Mouse (Mus musculus): ENCODE measurements around the gene Msi2. TPM values are rescaled to one million over a fixed set of nuclear protein-coding genes. Genes with fewer than 3 reads are reported as not detected.

Gene Msi2
- polyA plus RNA-seq, 1 experiment from 2014 or later, result 2.9 TPM

DNA sequence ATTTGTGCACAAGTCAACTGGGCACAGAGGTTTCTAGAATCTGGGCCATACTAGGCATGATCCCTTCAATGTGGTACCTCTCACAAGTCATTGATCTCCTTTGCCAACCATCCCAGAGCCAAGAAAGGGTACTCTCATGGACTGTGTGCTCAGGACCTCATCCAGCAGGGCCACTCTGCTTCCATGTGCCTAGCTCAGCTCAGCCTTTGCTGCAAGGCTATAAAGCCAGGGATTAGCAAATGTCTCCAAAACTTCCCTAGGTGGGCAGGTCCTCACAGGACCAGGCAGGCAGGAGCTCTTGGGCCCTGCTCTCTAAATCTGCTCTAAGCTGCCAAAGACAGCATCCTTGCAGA is 193.9 kb downstream of the Msi2 start:
- H3K4me3 ChIP-seq (ENCODE audit: low read depth, low read length), result no peak overlapping the region
- ATAC-seq (ENCODE audit: low read depth), result no peak
- no peaks in the 10 kb centered on the region for H3K36me3 ChIP-seq (ENCODE audit: control insufficient read depth, insufficient read depth)
- H3K27me3 ChIP-seq (ENCODE audit: control insufficient read depth, insufficient read depth, low read depth, low read length), result no peaks in the 10 kb centered on the region
- no peak overlapping the region for H3K27ac ChIP-seq (ENCODE audit: low read length)
- H3K4me1 ChIP-seq (ENCODE audit: control insufficient read depth, low read depth, low read length), result peaks cover 10% of the 10 kb centered on the region
- no peak overlapping the region for H3K9ac ChIP-seq (ENCODE audit: low read depth, low read length)
- H3K9me3 ChIP-seq (replicated peaks; ENCODE audit: control insufficient read depth, low read length), result no peaks in the 10 kb centered on the region
- no peak overlapping the region for H3K4me2 ChIP-seq (ENCODE audit: low read depth, low read length)

DNA sequence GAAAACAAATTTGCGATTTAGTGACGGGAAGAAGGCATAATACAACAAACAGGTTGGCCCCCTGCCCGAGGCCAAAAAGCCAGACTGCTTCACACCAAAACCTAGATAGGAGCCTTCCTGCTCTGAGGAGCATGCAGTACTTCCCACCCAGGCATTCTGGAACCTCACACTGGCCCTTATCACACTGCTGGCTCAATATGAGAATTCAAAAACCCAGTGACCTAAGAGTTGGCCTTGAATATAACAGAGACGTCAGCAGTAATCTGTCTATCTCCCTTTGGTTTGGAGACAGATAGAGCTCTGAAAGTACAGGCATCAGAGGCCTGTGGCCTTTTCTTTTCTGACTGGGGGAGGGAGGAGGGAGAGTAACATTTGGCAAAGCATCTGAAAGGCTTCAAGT is 194.4 kb downstream of the Msi2 start:
- Histone ChIP-seq H3K9me3 (replicated peaks; ENCODE audit: control insufficient read depth, low read length) (no peaks in the 10 kb centered on the region), H3K4me1 (ENCODE audit: control insufficient read depth, low read depth, low read length) (peaks cover 10% of the 10 kb centered on the region), H3K27me3 (ENCODE audit: control insufficient read depth, insufficient read depth, low read depth, low read length) (no peaks in the 10 kb centered on the region), H3K4me3 (ENCODE audit: low read depth, low read length) (no peak overlapping the region), H3K36me3 (ENCODE audit: control insufficient read depth, insufficient read depth) (no peaks in the 10 kb centered on the region), H3K27ac (ENCODE audit: low read length) (no peak overlapping the region), H3K4me2 (ENCODE audit: low read depth, low read length) (no peak overlapping the region), H3K9ac (ENCODE audit: low read depth, low read length) (no peak overlapping the region)
- 40% methylated on average over 4 of the region's 4 CpGs for WGBS (ENCODE audit: insufficient replicate concordance)
- 0 out of 2 replicates have a peak, but pooled peaks have one; percentile 9 for ATAC-seq (ENCODE audit: low read depth)

DNA sequence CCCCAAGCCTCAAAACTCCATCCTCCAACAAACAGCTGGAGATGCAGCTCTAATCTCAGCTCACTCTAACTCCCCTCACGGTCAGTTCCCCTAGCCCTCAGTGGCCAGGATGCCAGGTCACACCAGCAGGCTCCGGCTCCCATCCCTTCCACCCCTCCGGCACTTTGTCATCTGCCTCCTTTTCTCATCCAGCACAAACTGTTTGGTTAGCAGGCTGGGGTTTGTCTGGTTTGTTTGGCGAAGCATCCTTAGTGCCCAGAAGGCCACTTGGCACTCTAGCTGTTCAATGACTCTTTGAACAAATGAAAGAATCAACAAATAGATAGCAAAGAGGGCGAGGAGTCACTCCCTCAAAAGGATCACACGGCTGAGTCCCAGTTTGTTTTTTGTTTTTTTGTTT is 194.8 kb downstream of the Msi2 start:
- ATAC-seq (ENCODE audit: low read depth), result no peak
- Histone ChIP-seq H3K27ac (ENCODE audit: low read length) (no peak overlapping the region), H3K36me3 (ENCODE audit: control insufficient read depth, insufficient read depth) (no peaks in the 10 kb centered on the region), H3K27me3 (ENCODE audit: control insufficient read depth, insufficient read depth, low read depth, low read length) (no peaks in the 10 kb centered on the region), H3K4me1 (ENCODE audit: control insufficient read depth, low read depth, low read length) (peaks cover 10% of the 10 kb centered on the region), H3K9me3 (replicated peaks; ENCODE audit: control insufficient read depth, low read length) (no peaks in the 10 kb centered on the region), H3K4me3 (ENCODE audit: low read depth, low read length) (no peak overlapping the region), H3K4me2 (ENCODE audit: low read depth, low read length) (no peak overlapping the region), H3K9ac (ENCODE audit: low read depth, low read length) (no peak overlapping the region)
- WGBS (ENCODE audit: insufficient replicate concordance), result 65% methylated on average over 6 of the region's 6 CpGs

DNA sequence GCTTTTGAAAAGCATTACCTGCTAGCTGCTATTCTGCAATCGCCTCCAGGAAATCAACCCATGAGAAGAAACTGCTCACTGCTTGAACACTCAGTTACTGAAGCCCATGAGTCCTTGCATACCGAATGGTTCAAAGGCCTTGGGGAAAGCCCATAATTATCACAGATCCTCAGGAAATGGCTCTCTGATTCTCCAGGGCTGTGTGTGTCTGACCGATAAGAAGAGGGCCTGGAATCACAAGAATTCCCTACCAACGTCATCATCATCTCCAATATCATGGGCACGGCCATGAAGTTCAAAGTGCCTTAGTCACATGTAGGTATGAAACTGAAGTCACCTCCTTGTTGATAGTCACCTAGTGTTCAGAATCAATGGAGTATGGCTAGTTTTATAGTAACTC is 196.2 kb downstream of the Msi2 start:
- ATAC-seq (ENCODE audit: low read depth), result no peak
- WGBS (ENCODE audit: insufficient replicate concordance), result 63% methylated on average over 5 of the region's 5 CpGs
- H3K27me3 ChIP-seq (ENCODE audit: control insufficient read depth, insufficient read depth, low read depth, low read length), result no peaks in the 10 kb centered on the region
- H3K36me3 ChIP-seq (ENCODE audit: control insufficient read depth, insufficient read depth), result no peaks in the 10 kb centered on the region
- no peak overlapping the region for H3K9ac ChIP-seq (ENCODE audit: low read depth, low read length)
- H3K9me3 ChIP-seq (replicated peaks; ENCODE audit: control insufficient read depth, low read length), result no peaks in the 10 kb centered on the region
- peaks cover 4% of the 10 kb centered on the region; the same call in 1 of the 2 replicates for H3K4me1 ChIP-seq (ENCODE audit: control insufficient read depth, low read depth, low read length)
- no peak overlapping the region for H3K4me3 ChIP-seq (ENCODE audit: low read depth, low read length)
- H3K27ac ChIP-seq (ENCODE audit: low read length), result no peak overlapping the region
- H3K4me2 ChIP-seq (ENCODE audit: low read depth, low read length), result no peak overlapping the region

DNA sequence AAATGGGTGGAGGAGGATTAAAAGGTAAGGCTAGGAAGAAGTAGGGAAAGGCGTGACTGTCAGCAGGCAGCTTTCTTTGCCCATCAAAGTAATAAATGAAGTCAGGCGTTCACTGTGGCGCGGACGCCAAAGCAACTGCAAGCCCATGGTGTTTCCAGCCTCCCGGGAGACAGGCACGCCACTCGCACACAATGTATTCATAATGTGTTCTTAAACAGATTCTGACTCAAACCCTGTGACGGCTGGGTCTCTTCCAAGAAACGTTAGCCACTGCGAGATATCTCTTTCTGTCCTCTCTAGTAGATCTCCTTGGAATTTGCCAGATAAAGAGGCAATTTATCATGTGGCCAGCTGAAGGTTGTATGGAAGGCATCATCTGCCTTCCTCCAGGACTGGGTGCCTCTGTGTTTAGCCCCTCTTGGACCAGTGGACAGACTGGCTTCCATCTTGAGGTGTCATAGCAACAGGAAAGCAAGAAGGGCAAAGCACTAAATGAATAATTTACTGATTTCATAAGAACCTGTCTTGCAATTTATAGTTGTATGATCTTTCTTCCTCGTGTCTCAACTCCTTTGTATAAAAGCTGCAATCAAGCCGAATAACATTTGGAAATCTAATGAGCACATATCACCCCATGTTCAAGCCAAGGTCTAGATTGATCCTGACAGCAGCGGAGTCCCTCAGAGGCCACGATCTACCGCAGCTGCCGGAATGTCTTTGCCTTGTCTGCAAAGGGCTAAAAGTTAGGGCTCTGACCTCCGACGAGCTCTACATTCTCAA is 197.2 kb downstream of the Msi2 start:
- H3K27me3 ChIP-seq (ENCODE audit: control insufficient read depth, insufficient read depth, low read depth, low read length), result no peaks in the 10 kb centered on the region
- WGBS (ENCODE audit: insufficient replicate concordance), result 71% methylated on average over 19 of the region's 19 CpGs
- no peaks in the 10 kb centered on the region for H3K9me3 ChIP-seq (replicated peaks; ENCODE audit: control insufficient read depth, low read length)
- no peaks in the 10 kb centered on the region for H3K36me3 ChIP-seq (ENCODE audit: control insufficient read depth, insufficient read depth)
- no peak overlapping the region for H3K4me2 ChIP-seq (ENCODE audit: low read depth, low read length)
- no peak for ATAC-seq (ENCODE audit: low read depth)
- H3K4me1 ChIP-seq (ENCODE audit: control insufficient read depth, low read depth, low read length), result peaks cover 4% of the 10 kb centered on the region; the same call in 1 of the 2 replicates
- H3K4me3 ChIP-seq (ENCODE audit: low read depth, low read length), result no peak overlapping the region
- no peak overlapping the region for H3K9ac ChIP-seq (ENCODE audit: low read depth, low read length)
- no peak overlapping the region for H3K27ac ChIP-seq (ENCODE audit: low read length)

DNA sequence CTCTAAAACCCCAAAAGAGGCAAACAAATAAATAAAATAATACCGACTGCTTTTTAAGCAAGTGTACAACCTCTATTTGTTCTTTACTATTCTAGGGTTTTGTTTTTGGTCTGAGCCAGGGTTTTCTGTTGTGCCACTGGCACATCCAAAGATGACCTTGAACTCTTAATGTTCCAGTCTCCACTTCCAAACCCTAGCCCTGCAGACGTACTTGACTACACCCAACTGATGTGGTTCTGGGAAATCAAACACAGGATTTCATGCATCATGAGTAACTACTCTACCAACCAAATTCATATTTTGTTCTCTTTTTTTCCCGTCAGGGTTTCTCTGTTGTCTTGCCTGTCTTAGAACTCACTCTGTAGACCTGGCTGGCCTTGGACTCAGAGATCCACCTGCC is 200.0 kb downstream of the Msi2 start:
- Histone ChIP-seq H3K9ac (ENCODE audit: low read depth, low read length) (no peak overlapping the region), H3K36me3 (ENCODE audit: control insufficient read depth, insufficient read depth) (no peaks in the 10 kb centered on the region), H3K27ac (ENCODE audit: low read length) (no peak overlapping the region), H3K4me1 (ENCODE audit: control insufficient read depth, low read depth, low read length) (no peaks in the 10 kb centered on the region), H3K9me3 (replicated peaks; ENCODE audit: control insufficient read depth, low read length) (no peaks in the 10 kb centered on the region), H3K4me2 (ENCODE audit: low read depth, low read length) (no peak overlapping the region), H3K27me3 (ENCODE audit: control insufficient read depth, insufficient read depth, low read depth, low read length) (no peaks in the 10 kb centered on the region), H3K4me3 (ENCODE audit: low read depth, low read length) (no peak overlapping the region)
- no peak for ATAC-seq (ENCODE audit: low read depth)
- WGBS (ENCODE audit: insufficient replicate concordance), result 63% methylated on average over 3 of the region's 3 CpGs

DNA sequence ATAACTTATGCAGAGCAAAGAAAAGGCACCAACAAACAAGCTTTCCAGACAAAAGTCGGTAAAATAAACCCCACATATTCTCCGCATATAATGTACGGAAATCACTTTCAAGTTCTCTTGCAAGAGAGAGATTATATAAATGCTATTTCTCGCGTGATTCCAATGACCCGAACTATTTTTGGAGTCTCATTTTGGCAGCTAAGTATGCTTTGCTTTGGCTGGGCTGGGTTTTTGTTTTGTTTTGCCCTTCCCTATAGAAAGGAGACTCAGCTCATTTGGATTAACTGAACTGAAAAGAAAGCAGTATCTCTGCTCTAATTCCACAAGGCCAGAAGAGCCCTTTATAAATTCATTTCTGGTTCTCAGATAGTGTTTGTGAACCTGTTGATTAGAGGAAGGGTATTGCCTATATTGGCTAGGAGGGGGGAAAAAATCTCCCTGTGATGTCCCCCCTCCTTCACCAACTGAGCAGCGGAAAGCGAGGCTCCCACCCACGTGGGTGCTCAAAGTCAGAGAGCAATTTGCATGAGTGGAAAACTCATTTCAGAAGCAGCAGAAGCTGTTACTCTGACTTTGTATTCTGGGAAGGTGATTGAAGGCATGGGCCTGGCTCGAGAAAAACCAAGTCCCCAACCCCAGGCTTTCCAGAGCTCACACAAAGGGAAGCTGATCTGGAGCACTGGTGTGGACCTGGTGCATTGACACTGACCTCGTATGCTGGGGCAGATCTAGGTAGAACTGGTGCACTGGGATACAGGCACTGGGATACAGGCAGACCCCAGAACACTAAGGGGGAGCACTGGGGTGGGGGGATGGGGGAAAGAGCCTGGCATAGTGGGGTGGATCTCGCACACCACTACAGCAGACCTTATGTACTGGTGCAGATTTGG is 201.5 kb downstream of the Msi2 start:
- no peaks in the 10 kb centered on the region for H3K4me1 ChIP-seq (ENCODE audit: control insufficient read depth, low read depth, low read length)
- WGBS (ENCODE audit: insufficient replicate concordance), result 79% methylated on average over 12 of the region's 12 CpGs
- no peaks in the 10 kb centered on the region for H3K27me3 ChIP-seq (ENCODE audit: control insufficient read depth, insufficient read depth, low read depth, low read length)

DNA sequence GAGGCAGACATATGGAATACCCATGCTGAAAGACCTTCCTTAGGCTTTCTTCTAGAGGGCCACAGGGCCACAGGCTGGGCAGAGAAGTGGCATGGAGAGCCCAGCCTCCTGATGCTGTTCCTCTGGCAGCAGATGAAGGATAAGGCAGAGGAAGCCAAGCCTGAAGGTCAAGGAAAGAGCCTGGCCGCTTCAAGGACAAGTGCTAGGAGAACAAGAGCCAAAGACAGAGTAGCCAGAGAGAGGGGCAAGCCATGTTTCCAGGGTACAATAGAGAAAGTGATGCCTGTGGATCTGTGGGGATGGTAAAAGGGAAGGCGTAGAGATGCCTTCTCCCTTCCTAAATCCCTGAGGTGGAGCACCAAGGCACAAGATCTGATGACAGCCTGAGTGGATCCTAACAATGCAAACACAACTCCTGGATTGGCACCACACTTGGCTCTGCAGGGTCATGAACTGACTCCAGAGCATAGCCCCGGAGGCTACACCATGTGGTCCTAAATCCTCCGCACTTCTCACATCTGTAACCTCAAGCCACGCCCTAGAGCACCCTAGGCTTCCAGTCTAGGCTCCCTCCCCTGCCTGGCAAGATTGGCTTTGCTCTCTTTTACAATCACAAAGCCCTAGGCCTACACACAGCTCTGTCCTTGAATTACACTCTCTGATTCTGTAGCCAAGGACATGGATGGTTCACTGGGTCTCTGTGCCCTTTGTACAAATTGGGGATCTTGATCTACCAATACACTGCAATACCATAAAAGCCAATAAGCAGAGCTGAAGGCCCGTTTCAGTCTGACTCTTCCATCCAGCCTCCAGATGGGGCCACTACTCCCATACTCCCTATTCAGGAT is 202.4 kb downstream of the Msi2 start:
- H3K27ac ChIP-seq (ENCODE audit: low read length), result no peak overlapping the region
- H3K4me1 ChIP-seq (ENCODE audit: control insufficient read depth, low read depth, low read length), result no peaks in the 10 kb centered on the region
- no peaks in the 10 kb centered on the region for H3K36me3 ChIP-seq (ENCODE audit: control insufficient read depth, insufficient read depth)
- ATAC-seq (ENCODE audit: low read depth), result no peak
- no peak overlapping the region for H3K4me2 ChIP-seq (ENCODE audit: low read depth, low read length)
- H3K9me3 ChIP-seq (replicated peaks; ENCODE audit: control insufficient read depth, low read length), result no peaks in the 10 kb centered on the region
- no peaks in the 10 kb centered on the region for H3K27me3 ChIP-seq (ENCODE audit: control insufficient read depth, insufficient read depth, low read depth, low read length)
- 64% methylated on average over 6 of the region's 6 CpGs for WGBS (ENCODE audit: insufficient replicate concordance)
- H3K4me3 ChIP-seq (ENCODE audit: low read depth, low read length), result no peak overlapping the region
- no peak overlapping the region for H3K9ac ChIP-seq (ENCODE audit: low read depth, low read length)

More for the DNA sequence above, 201.5 kb downstream of the Msi2 start:
- Histone ChIP-seq H3K9me3 (replicated peaks; ENCODE audit: control insufficient read depth, low read length) (no peaks in the 10 kb centered on the region), H3K4me2 (ENCODE audit: low read depth, low read length) (no peak overlapping the region), H3K9ac (ENCODE audit: low read depth, low read length) (no peak overlapping the region), H3K36me3 (ENCODE audit: control insufficient read depth, insufficient read depth) (no peaks in the 10 kb centered on the region), H3K4me3 (ENCODE audit: low read depth, low read length) (no peak overlapping the region), H3K27ac (ENCODE audit: low read length) (no peak overlapping the region)
- no peak for ATAC-seq (ENCODE audit: low read depth)

Data from liver, embryonic 16.5 days (tissue).